Mouse (Mus musculus) E14TG2a.4 (cell line): Measurements from ENCODE around the gene Sp4.

Source experiments
- CTCF ChIP-seq: conservative IDR thresholded peaks from 2 replicates; pipeline ENCODE4 v1.5.1; 2014; ENCODE audit warnings: low read length
- POU5F1 ChIP-seq: IDR thresholded peaks from 2 replicates; pipeline ENCODE4 v1.6.1; 2014; ENCODE audit warnings: low read length, borderline replicate concordance

- TF ChIP-seq CTCF = no peak
- TF ChIP-seq POU5F1 = no peak
These were observed 12.7 kb upstream of the Sp4 start for GRCm38 (mm10) chr12:118313805-118314476.
